Mouse (Mus musculus): ENCODE measurements around the gene Mfap3l. TPM values are rescaled to one million over a fixed set of nuclear protein-coding genes. Genes with fewer than 3 reads are reported as not detected.

Gene Mfap3l
- polyA plus RNA-seq (2015; fragmentation: Nextera tagmentation; extraction: Ambion mirVana), result 2.9 TPM in 2 replicates

GRCm38 (mm10) chr8:60632250-60632932 lies at the start of gene Mfap3l:
Gene Mfap3l (plus strand): TSS chr8:60632827.

Other genes with a start within 250 kb of the Mfap3l start
- not detected in 2 replicates for gene Gm10283, start 129.6 kb upstream of the Mfap3l start, polyA plus RNA-seq (2015; fragmentation: Nextera tagmentation; extraction: Ambion mirVana)
- gene Aadat, start 126.9 kb upstream of the Mfap3l start, polyA plus RNA-seq (2015; fragmentation: Nextera tagmentation; extraction: Ambion mirVana), result 0.23 and 0.39 TPM in 2 replicates

Data from urinary bladder, postnatal 0 days (tissue).